Mouse (Mus musculus): ENCODE data around the gene Tnn. TPM values are rescaled to one million over a fixed set of nuclear protein-coding genes. Genes with fewer than 3 reads are reported as not detected.

Gene Tnn
- total RNA-seq, 1 experiment, result 0.18 TPM

DNA sequence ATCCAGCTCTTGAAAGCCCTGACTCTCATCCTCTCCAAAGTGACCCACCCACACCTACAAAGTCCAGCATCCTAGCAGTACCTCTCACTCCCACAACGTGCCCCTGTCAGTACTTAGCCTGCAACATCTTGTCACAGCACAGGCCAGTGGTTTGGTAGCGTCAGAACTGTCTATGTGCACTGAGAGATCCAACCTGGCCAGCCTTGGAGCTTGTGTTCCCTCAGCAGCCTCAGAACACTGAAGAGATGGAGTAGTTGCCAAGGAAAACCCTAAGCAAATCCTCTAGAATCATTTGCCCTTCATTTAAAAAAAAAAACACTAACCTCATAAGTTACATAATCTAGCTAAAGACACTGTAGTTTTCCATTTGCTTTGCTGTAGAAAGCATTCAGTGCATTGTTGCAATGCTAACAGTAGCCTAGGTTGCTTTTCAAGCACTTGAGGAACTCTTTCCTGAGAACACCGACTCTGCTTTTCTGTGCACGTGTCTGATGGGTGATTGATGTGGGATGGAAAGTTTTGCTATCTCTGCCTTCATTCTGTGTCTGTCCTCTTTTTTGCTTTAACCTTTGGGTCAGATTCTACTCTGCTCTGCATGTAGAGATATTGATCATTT, 19.8 kb downstream of the Tnn start:
- no peak for DNase-seq (ENCODE audit: low read depth, low spot score)
- in situ Hi-C loops (cut with MboI; ENCODE audit: low sequenced_read_pairs in 2 of 2, unreplicated experiment in 2 of 2), result no loop called here
- no peaks in the 10 kb centered on the region for H3K9me3 ChIP-seq (ENCODE audit: control insufficient read depth, insufficient read depth, low read depth, low read length)
- no peaks in the 10 kb centered on the region for H3K36me3 ChIP-seq (ENCODE audit: control insufficient read depth, insufficient read depth, low read length, poor library complexity, severe bottlenecking)
- no peak overlapping the region for H3K4me3 ChIP-seq (ENCODE audit: insufficient read depth in 1 of 2, low read depth in 1 of 2, low read length in 2 of 2, poor library complexity in 1 of 2, severe bottlenecking in 1 of 2)
- H3K4me1 ChIP-seq (ENCODE audit: control insufficient read depth in 2 of 2, insufficient read depth in 2 of 2, low read length in 2 of 2, poor library complexity in 1 of 2), result no peaks in the 10 kb centered on the region
- TF ChIP-seq CHD2 (IDR thresholded peaks at IDR 0.05; ENCODE audit: low read depth, low read length) (no peak), MAFK (IDR thresholded peaks at IDR 0.05; ENCODE audit: insufficient read depth, low read depth, low read length) (no peak), ZNF384 (IDR thresholded peaks at IDR 0.05; ENCODE audit: low read depth, low read length) (no peak), ZC3H11A (IDR thresholded peaks at IDR 0.05; ENCODE audit: borderline replicate concordance, low read depth, low read length) (no peak), HCFC1 (IDR thresholded peaks at IDR 0.05; ENCODE audit: borderline replicate concordance, insufficient read depth, low read length) (no peak)
- H3K9ac ChIP-seq (ENCODE audit: insufficient read depth, low read depth, low read length, poor library complexity, severe bottlenecking), result no peak overlapping the region
- no peak overlapping the region for H3K27ac ChIP-seq (ENCODE audit: insufficient read depth, low read depth, low read length, poor library complexity, severe bottlenecking)

DNA sequence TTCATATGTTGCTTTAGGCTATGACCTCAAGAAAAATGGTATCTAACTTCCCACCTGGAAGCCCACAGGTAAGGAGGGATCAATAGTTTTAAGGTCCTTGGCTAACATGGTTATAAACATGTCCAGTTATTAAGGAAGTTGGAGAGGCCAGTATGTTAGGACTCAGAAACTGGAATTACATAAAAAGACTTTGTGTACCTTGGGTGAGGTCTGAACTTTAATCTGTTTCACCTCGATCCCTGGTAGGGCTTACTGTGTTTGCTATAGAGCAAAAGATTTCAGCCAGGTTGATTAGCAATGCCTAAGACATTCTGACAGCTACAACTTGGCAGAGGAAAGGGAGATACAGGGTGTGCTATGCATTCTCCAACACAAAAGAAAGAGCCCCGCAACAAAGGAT, 29.4 kb downstream of the Tnn start:
- H3K27ac ChIP-seq (ENCODE audit: insufficient read depth, low read depth, low read length, poor library complexity, severe bottlenecking), result no peak overlapping the region
- H3K36me3 ChIP-seq (ENCODE audit: control insufficient read depth, insufficient read depth, low read length, poor library complexity, severe bottlenecking), result no peaks in the 10 kb centered on the region
- H3K9ac ChIP-seq (ENCODE audit: insufficient read depth, low read depth, low read length, poor library complexity, severe bottlenecking), result no peak overlapping the region
- no peaks in the 10 kb centered on the region for H3K4me1 ChIP-seq (ENCODE audit: control insufficient read depth in 2 of 2, insufficient read depth in 2 of 2, low read length in 2 of 2, poor library complexity in 1 of 2)
- no peaks in the 10 kb centered on the region for H3K9me3 ChIP-seq (ENCODE audit: control insufficient read depth, insufficient read depth, low read depth, low read length)
- TF ChIP-seq CHD2 (IDR thresholded peaks at IDR 0.05; ENCODE audit: low read depth, low read length) (no peak), ZC3H11A (IDR thresholded peaks at IDR 0.05; ENCODE audit: borderline replicate concordance, low read depth, low read length) (no peak), HCFC1 (IDR thresholded peaks at IDR 0.05; ENCODE audit: borderline replicate concordance, insufficient read depth, low read length) (no peak), MAFK (IDR thresholded peaks at IDR 0.05; ENCODE audit: insufficient read depth, low read depth, low read length) (no peak), ZNF384 (IDR thresholded peaks at IDR 0.05; ENCODE audit: low read depth, low read length) (no peak)
- H3K4me3 ChIP-seq (ENCODE audit: insufficient read depth in 1 of 2, low read depth in 1 of 2, low read length in 2 of 2, poor library complexity in 1 of 2, severe bottlenecking in 1 of 2), result no peak overlapping the region
- in situ Hi-C loops (cut with MboI; ENCODE audit: low sequenced_read_pairs in 2 of 2, unreplicated experiment in 2 of 2), result no loop called here
- no peak for DNase-seq (ENCODE audit: low read depth, low spot score)

DNA sequence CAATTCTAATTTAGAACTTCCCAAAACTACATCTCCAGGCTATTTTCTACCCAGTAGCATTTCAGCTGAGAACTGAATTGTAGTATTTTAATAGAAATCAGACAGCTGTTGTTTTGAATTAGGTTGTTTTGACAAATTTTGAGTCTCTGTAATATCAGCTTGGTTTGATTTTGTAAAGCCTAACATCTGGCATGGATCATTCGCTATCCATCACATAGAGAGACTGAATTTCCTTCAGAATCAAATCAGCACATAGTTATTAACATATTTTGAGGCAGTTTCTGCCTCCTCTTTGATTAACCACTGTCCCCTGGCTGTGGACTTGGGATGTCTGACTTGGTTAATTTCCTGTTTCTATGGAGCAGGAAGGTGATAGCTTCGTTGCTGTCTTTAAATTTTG, 44.8 kb downstream of the Tnn start:
- no peak overlapping the region for H3K4me3 ChIP-seq (ENCODE audit: insufficient read depth in 1 of 2, low read depth in 1 of 2, low read length in 2 of 2, poor library complexity in 1 of 2, severe bottlenecking in 1 of 2)
- H3K27ac ChIP-seq (ENCODE audit: insufficient read depth, low read depth, low read length, poor library complexity, severe bottlenecking), result no peak overlapping the region
- DNase-seq (ENCODE audit: low read depth, low spot score), result no peak
- in situ Hi-C loops (cut with MboI; ENCODE audit: low sequenced_read_pairs in 2 of 2, unreplicated experiment in 2 of 2), result no loop called here
- no peaks in the 10 kb centered on the region for H3K36me3 ChIP-seq (ENCODE audit: control insufficient read depth, insufficient read depth, low read length, poor library complexity, severe bottlenecking)
- no peaks in the 10 kb centered on the region for H3K9me3 ChIP-seq (ENCODE audit: control insufficient read depth, insufficient read depth, low read depth, low read length)
- TF ChIP-seq HCFC1 (IDR thresholded peaks at IDR 0.05; ENCODE audit: borderline replicate concordance, insufficient read depth, low read length), result no peak
- no peak for TF ChIP-seq ZC3H11A (IDR thresholded peaks at IDR 0.05; ENCODE audit: borderline replicate concordance, low read depth, low read length)
- TF ChIP-seq ZNF384 (IDR thresholded peaks at IDR 0.05; ENCODE audit: low read depth, low read length), result no peak
- no peak for TF ChIP-seq CHD2 (IDR thresholded peaks at IDR 0.05; ENCODE audit: low read depth, low read length)
- no peak for TF ChIP-seq MAFK (IDR thresholded peaks at IDR 0.05; ENCODE audit: insufficient read depth, low read depth, low read length)
- H3K4me1 ChIP-seq (ENCODE audit: control insufficient read depth in 2 of 2, insufficient read depth in 2 of 2, low read length in 2 of 2, poor library complexity in 1 of 2), result no peaks in the 10 kb centered on the region
- H3K9ac ChIP-seq (ENCODE audit: insufficient read depth, low read depth, low read length, poor library complexity, severe bottlenecking), result no peak overlapping the region

DNA sequence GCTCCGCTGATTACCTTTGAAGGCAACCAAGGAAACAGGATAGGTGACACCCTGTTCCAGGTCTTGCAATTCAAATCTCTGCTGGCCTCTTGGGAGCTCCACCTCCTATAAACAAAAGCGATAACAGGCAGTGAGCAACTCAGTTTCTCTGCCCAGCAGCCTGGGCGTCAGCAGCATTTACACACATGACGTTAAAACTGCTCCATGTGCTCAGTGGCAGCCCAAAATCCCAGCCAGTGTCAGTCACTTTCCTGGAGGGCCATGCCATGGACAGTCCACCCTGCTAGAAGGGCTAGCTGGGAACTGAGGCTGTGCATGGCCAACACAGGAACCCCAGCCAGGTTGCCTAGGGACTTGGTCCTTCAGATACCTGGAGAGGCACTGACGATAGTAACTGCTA, 48.0 kb downstream of the Tnn start:
- Histone ChIP-seq H3K9ac (ENCODE audit: insufficient read depth, low read depth, low read length, poor library complexity, severe bottlenecking) (no peak overlapping the region), H3K27ac (ENCODE audit: insufficient read depth, low read depth, low read length, poor library complexity, severe bottlenecking) (no peak overlapping the region), H3K4me1 (ENCODE audit: control insufficient read depth in 2 of 2, insufficient read depth in 2 of 2, low read length in 2 of 2, poor library complexity in 1 of 2) (no peaks in the 10 kb centered on the region), H3K36me3 (ENCODE audit: control insufficient read depth, insufficient read depth, low read length, poor library complexity, severe bottlenecking) (no peaks in the 10 kb centered on the region), H3K9me3 (ENCODE audit: control insufficient read depth, insufficient read depth, low read depth, low read length) (no peaks in the 10 kb centered on the region), H3K4me3 (ENCODE audit: insufficient read depth in 1 of 2, low read depth in 1 of 2, low read length in 2 of 2, poor library complexity in 1 of 2, severe bottlenecking in 1 of 2) (no peak overlapping the region)
- DNase-seq (ENCODE audit: low read depth, low spot score), result no peak
- in situ Hi-C loops (cut with MboI; ENCODE audit: low sequenced_read_pairs in 2 of 2, unreplicated experiment in 2 of 2), result no loop called here
- TF ChIP-seq ZC3H11A (IDR thresholded peaks at IDR 0.05; ENCODE audit: borderline replicate concordance, low read depth, low read length), result no peak
- no peak for TF ChIP-seq ZNF384 (IDR thresholded peaks at IDR 0.05; ENCODE audit: low read depth, low read length)
- no peak for TF ChIP-seq HCFC1 (IDR thresholded peaks at IDR 0.05; ENCODE audit: borderline replicate concordance, insufficient read depth, low read length)
- TF ChIP-seq MAFK (IDR thresholded peaks at IDR 0.05; ENCODE audit: insufficient read depth, low read depth, low read length), result no peak
- no peak for TF ChIP-seq CHD2 (IDR thresholded peaks at IDR 0.05; ENCODE audit: low read depth, low read length)
